Mouse (Mus musculus) adrenal gland, adult (tissue): Measurements from ENCODE around the gene Olfr394.
"Not testable (repeated sequence)": the region's sequence is repeated elsewhere in the genome, so short reads cannot be mapped to it uniquely, and the experiment has no call there.

Experiments
- DNase-seq, 2 experiments: peaks; one replicate each; pipeline ENCODE4 v3.0.0; 2022 to 2023; ENCODE audit warnings: low spot score in 1 of 2; ENCODE audit not compliant: inconsistent age in 2 of 2

The Olfr394 gene

DNA sequence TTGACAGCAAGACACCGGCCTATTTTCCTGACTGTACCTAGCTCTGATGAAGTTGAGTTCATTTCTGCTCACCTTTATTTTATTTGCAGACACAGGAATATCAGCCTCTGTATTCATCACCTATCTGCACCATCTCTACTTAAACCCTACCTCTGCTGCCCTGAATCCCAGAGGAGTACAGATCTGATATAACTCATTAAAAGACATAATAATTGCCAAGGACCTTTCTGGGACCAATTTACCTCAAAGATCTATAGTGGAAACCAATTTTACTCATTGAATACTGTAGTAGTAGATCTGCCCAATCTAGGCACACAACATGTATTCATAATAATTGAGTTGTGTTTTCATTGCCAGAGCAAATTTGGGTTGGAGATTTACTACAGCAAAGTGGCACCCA is at the start of gene Olfr394:
Olfr394 (minus strand) TSS at position 101 of the 400 bp plus-strand sequence.
- no peak for DNase-seq

DNA sequence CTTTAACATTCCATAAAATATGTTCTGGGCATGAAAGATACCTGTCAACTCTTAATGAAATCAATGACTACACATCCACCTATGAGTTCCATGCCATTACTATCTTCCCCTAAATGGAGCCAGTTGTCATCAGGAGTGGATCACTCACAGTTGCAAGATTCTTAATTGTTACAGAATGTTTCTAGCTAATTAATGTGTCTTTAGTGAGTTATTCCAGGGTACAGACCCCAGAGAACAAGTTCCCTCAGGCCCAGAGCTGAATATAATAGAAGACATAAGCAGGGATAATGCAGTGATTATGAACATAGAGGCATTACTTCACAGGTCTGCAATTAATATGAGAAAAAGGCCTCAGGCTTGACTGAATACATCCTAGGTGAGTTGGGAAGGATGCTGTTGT is 45.8 kb upstream of the Olfr394 start, which contains the start of gene Olfr23:
Olfr23 (plus strand) TSS at position 301 of the 400 bp plus-strand sequence.
- no peak for DNase-seq

DNA sequence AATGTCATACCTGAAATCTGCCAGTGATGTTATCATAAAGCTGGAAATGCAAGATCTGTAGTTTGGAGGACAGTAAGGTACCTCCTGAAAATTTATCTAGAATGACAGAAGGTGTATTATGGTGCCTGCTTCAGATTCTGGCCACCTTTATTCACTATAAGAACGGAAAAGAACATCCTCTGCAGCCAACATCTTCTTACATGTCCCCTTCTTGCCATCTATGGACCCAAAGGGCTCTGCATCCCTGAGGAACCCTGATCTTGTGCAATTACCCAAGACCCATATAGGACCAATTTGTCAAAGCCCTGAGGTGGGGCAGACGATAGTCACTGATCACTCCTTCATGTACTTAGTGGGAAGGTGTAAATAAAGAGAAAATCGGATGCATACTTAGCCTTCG is 18.6 kb upstream of the Olfr394 start, which contains the start of gene Olfr395:
Olfr395 (minus strand) TSS at position 101 of the 400 bp plus-strand sequence.
- DNase-seq = not testable (repeated sequence)

DNA sequence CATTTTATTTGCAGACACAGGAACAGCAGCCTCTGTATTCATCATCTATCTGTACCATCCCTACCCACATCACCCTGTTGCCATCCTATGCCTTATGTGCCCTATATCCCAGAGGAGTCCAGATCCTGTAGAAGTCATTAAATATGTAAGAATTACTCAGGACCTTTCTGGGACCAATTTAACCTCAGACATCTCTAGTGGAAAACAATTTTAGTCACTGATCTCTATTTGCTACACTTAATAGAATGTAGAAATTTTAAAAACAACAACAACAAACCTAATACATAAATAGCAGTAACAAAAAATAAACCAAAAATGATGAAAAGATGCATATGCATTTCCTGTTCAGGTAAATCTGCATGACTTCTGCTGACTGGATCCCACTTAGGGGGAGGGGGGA is 39.2 kb downstream of the Olfr394 start, which contains the start of gene Olfr393:
Olfr393 (minus strand) TSS at position 101 of the 400 bp plus-strand sequence.
- no peak for DNase-seq
